Mouse (Mus musculus) cerebellum, adult 18-20 months (tissue): ENCODE measurements around the gene Brd2.

ENCODE experiments used
- DNase-seq, 2 experiments: peaks; one replicate each; pipeline ENCODE4 v3.0.0; 2021

Gene Brd2

DNA sequence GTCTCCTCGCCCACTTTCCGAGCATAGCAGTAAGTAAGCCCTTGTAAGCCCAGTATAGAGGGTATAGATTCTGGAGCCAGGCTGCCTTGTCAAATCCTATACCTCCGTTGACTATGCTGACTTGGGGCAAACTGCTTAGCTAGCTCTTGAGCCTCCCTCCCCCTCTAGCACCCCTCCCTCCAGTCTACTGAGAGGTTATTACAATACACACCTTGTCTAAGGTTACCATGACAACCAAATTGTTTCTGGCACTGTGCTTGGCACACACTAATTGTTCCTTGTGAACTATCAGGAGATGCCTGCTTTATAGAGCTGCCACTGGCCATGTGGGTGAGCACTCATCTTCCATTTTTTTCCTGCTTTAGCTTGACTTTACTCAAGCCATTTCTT, 12.6 kb downstream of the Brd2 start:
- no peak for DNase-seq

DNA sequence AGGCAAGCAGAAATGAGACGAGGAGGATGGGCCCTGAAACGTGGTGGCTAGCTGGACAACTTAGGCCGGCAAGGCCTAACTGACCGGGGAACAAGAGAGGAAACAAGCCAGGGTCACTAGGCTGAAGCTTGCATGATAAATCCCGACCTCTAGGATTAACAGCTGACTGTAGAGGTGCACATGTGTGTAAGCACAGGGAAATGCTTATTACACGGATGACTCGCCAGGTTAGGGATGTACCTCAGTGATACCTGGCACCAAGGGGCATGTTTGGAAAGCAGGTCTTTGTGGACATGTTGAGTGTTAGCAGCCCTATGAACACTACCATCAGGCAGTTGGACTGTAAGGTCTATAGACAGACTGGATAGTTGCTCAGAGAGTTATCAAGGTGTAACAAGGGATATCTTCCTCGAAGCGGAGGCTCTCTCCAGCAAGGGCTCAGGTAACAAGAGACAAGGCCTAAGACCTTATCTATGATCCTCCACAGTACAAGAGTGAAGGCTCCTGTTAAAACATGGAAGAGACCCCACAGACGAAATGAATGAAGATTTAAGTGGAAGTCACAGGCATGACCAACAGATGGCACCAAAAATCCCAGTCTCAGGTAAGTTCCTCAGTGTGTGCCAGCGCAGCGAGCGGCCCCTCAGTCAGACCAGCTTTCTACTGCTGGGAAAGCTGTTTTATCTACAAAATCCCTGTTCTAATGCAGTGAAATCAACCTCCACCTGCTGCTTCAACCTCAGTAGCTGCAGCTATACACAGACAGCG, 13.2 kb downstream of the Brd2 start:
- no peak for DNase-seq

- no peak for DNase-seq
Observed at GRCm38 (mm10) chr17:34108460-34108859, 14.0 kb downstream of the Brd2 start.

DNA sequence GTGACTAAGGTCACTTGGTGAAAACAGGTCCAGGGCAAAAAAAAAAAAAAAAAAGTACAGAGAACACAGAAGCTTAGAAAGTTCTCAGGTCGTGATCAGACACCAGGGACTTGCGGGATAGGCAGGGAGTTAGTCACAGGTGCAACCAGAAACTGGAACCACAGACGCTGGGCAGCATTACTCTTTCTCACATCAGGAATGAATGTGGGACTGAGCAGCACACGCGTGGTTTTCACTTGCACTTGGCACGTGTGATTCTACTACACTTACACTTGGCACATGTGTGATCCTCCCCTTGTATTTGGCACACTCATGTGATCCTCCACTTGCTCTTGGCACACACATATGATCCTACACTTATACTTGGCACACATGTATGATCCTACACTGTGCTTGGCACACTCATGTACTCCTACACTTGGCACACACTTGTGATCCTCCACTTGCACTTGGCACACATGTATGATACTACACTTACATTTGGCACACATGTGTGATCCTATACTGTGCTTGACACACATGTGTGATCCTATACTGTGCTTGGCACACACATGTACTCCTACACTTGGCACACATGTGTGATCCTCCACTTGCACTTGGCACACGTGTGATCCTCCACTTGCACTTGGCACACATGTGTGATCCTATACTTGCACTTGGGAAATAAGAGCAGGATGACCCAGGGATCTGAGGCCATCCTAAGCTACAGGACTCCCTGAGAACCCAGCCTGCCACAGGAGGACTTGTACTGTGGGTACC, 15.1 kb downstream of the Brd2 start:
- DNase-seq: no peak

DNA sequence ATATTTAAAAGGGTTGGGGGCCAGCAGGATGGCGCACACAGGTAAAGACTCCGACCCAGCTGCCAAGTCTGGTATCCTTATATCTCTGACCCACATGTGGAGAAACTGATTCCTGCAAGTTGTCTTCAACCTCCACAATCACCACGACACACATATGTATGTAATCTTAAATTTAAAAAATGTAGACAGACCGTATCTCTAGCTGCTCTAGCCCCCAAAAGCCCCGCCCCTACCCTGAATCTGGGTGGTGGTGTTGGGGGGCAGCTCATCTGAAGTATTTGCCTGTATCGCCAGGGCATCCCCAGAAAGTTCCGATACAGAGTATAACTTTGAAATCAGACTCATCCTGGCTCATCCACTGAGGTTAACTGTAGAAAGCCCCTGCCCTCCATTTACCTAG, 15.9 kb downstream of the Brd2 start:
- DNase-seq: no peak

DNA sequence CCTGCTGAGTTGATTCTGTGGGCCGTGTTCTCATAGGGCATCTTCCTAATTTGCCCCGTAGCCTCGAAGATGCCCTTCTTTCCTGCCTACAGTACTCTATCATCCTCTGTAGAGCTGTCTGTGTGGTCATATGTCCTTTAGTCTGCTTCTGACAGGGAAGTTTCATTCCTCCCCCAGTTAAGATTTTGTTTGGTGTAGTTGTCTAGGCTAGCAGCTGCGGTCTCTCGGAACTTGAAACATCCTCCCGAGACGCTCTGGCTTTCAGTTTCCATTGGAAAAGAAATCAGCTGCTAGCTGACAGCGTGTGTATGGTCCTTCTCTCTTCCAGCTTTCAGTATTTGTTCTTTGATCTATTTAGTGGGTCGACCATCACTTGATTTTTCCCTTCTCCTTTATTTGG, 17.6 kb downstream of the Brd2 start:
- DNase-seq: no peak

DNA sequence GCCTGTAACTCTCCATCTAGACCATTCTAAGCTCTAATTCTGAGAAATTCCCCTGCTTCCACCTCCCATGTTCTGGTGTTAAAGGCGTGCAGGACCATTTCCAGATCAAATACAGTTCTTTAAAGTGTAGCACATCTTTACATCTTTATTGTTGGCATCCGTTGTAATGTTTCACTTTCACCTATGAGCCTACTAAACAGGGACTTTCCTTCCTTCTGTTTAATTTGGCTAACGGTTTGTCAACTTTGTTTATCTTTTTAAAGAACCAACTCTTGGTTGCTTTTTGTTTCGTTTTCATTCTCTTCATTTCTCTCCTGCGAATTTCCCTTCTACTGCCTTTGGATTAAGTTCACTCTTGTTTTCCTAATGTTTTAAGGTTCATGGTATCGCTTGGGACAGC, 19.6 kb downstream of the Brd2 start:
- no peak for DNase-seq

DNA sequence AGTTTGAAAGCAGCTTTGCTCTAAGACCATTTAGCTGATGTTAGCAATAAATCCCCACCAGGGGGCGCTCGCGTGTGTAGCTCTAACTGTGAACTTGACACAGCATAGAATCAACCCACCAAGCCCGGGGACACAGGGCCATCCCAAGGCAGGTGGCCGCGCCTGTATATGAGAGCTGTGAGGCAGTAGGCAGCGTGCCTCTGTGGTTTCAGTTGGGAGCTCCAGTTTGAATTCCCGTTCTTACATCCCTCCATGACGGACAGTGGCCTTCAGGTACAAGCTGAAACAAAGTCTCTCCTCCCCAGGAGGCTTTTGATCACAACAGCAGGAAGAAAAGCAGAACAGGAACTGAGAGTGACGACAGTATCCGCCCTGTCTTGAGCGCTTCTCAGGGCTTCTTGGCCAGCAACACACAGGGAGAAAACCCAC, 20.8 kb downstream of the Brd2 start:
- DNase-seq: peak; percentile 88 to 92

DNA sequence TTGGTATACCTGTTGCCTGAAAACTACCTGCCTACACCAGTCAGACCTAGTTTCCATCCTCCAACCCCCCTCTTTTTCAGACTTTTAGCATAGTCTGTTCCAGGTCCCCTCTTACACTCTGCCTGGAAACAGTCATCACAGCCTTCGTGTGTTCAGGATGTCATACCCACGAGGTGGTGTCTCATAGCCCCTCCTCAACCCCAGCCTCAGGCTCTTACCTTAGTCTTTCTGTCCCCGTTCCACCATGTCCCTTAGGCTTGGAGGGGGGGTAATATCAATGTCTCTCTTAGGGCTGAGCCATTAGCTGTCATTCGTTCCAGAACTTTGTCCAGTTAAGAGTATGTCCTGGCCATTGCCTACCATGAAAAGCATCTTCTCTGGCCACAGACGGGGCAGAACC, 21.2 kb downstream of the Brd2 start:
- no peak for DNase-seq

GRCm38 (mm10) chr17:34099531-34099930, 22.9 kb downstream of the Brd2 start:
- DNase-seq: no peak

DNA sequence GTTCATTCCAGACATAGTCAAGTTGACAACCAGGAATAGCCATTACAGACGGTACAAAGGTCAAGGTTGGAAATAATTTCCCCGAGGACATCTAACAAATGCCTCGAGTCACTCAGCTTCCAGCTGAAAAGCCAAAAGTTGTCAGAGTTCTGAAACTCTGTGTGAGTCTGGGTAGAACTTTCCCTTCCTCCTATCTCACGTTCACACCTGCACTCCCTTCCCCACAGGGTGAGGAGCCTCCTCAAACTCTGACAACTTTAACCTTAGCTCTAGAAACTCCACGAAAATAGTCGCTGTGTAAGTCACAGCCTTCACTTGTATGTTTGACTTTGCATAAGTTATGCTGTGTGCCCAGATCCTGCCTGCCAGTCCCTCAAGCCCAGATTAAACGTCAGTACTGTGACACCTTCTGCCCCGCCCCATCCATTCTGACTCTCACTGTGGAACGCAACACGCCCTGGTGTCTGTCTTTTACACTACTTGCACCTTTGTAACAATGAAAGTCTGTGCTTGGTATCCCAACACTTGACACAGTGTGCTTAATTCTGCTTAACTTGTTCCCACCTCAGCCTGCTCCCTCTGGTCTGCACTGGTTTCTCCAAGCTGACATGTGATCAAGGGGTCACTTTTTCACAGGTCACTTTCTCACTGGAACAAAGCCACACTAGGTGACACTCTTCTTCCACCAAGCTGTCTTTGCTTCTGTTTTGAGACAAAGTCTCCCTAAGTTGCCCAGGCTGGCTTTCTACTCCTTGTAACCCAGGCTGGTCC, 23.5 kb downstream of the Brd2 start:
- DNase-seq: no peak

DNA sequence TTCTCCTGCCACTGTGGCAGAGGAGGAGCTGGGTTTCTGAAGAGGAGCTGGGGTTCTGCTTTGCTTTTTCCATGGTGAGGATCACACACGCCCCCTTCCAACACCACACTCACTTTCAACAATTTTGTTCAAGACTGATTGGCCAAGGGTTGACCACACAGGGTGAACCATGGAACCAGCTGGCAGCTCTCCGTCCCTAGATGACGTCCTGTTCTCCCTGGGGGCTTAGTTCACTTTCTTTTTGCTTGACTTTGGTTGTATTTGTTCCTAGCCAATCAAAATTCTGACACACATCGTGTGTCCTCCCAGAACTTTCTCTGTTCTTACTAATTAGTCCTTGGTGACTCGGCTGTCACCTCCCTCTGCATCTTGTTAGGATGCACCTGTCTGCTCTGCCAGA, 25.2 kb downstream of the Brd2 start:
- no peak for DNase-seq

GRCm38 (mm10) chr17:34096497-34097010, 25.9 kb downstream of the Brd2 start:
- DNase-seq: no peak

GRCm38 (mm10) chr17:34094283-34095035, 28.0 kb downstream of the Brd2 start:
- no peak for DNase-seq

DNA sequence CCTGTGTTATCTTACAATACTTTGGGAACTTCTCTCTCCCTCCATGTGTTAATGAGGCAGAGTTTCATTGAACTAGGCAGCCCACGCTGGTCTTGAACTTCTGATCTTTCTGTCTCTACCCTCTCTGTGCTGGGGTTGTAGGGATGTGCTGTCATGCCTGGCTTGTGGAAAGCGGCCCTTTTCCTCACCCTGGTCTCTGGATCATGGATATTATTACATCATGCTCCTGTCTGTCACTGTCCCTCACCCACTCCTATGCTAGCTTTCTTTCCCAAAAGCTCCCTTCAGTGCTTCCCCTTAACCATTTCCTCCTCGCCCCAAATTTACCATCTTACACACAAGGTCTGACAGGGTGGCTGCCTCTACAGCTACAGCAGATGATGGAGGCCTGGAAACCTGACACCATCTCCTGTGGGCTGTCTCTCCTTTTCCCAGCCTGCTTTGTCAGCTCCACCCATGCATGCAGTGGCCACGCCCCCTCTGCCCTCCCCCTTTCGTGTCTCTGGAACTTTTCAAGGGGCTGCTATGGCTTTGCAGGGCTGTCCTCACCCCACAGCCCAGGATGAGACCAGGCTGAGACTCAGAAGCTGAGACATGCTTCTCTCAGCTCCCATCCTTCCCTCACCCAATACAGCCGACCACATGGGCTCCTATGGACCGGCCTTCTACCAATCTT, 29.1 kb downstream of the Brd2 start:
- DNase-seq: no peak

DNA sequence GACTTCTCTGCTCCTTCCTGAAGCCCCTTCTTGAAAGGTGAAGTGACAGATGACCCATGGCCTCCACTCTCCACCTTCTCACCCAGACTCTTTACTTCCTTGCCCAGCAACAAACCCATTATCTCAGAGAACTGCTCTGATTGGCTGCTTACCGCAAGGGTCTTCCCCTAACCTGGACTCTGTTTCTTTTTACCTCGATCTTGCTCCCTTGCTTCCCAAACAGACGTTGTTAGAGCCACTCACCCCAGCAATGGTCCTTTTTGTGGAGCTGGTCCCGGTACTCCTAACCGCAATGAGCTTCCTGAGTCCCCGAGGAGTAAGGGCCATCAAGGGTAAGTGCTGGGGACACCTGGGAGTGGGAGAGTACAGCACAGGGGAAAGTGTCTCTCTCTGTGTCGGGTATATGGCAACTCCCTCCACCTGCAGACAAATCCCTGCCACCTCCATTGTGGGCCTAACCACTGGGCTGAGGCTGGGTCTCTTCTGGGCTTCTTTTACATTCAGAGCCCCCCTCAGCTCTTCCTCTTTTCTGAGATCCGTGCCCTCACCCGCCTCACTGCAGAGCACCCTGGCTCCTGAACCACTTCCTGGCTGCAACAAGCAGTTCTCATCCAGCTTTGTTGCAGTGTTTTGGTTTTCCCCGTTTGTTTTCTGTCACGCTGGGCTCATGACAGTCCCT, 30.1 kb downstream of the Brd2 start, which contains the start of gene H2-Oa:
Gene H2-Oa (plus strand): TSS at position 144 of the 679 bp plus-strand sequence.
- DNase-seq: no peak

GRCm38 (mm10) chr17:34090923-34091322, 31.5 kb downstream of the Brd2 start:
- no peak for DNase-seq

- no peak for DNase-seq
Observed at GRCm38 (mm10) chr17:34088124-34088523, 34.3 kb downstream of the Brd2 start.

GRCm38 (mm10) chr17:34087386-34087785, 35.0 kb downstream of the Brd2 start:
- DNase-seq: no peak

DNA sequence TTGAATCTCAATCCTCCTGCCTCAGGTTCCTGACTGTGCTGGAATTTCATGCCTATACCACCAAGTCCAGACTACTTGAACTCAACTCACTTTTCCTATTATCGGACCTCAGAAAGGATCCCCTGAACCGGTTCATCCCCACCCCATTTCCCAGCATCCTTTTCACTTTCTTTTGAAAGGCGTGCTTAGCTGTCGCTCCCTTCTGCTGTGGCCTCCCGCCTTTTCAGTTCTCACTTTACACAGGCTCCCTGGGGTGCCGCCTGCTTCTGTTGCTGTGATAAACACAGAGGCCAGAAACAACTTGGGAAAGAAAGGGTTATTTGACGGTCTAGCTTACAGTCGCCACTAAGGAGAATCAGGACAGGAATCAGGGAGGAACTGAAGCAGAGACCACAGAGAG, 39.3 kb downstream of the Brd2 start:
- no peak for DNase-seq

DNA sequence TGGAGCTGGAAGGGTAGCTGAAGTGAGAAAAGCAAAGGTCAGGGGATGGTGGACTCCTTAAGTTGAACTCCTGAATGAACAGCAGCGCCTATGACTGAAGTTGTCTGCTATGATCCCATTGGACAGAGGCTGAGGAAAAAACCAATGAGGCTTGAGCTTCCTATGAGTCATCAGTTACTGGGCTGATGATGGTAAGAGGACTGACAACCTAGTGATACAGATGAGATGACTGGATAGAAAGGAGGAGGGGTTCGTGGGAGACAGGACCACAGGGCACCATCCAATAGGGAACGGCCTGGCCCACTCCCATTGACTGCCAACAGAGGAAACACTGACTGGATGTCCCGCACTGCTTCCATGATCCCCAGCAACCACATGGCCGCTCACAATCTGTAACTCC, 42.8 kb downstream of the Brd2 start:
- DNase-seq: peak in 1 of 2 experiments; percentile 5
